Mouse (Mus musculus): ENCODE measurements at regions not wholly inside any gene's neighbourhood (a gene's known extent, or its start where the extent isn't known, plus 50 kb on each side); places are given as distances from the start of the nearest gene placed in this dataset.

GRCm38 (mm10) chr1:137539424-137540116 is 579.3 kb upstream of the Nr5a2 start:
- intact Hi-C loops (cut with DNase I): no loop called here
- DNase-seq (ENCODE audit: low spot score): no peak

GRCm38 (mm10) chr1:137514750-137515149 is 554.5 kb upstream of the Nr5a2 start:
- no peak for DNase-seq (ENCODE audit: low spot score)
- intact Hi-C loops (cut with DNase I): no loop called here

GRCm38 (mm10) chr1:137503704-137504422 is 543.6 kb upstream of the Nr5a2 start:
- intact Hi-C loops (cut with DNase I): no loop called here
- no peak for DNase-seq (ENCODE audit: low spot score)

- DNase-seq (ENCODE audit: low spot score): no peak
- intact Hi-C loops (cut with DNase I): no loop called here
Measured at GRCm38 (mm10) chr1:137488226-137488625, 528.0 kb upstream of the Nr5a2 start.

- intact Hi-C loops (cut with DNase I): no loop called here
- no peak for DNase-seq (ENCODE audit: low spot score)
Measured at GRCm38 (mm10) chr1:137478459-137478858, 518.2 kb upstream of the Nr5a2 start.

- no peak for DNase-seq (ENCODE audit: low spot score)
- intact Hi-C loops (cut with DNase I): no loop called here
Measured at GRCm38 (mm10) chr1:137477239-137477638, 517.0 kb upstream of the Nr5a2 start.

- no peak for DNase-seq (ENCODE audit: low spot score)
- intact Hi-C loops (cut with DNase I): no loop called here
Measured at GRCm38 (mm10) chr1:137474858-137475257, 514.6 kb upstream of the Nr5a2 start.

GRCm38 (mm10) chr1:137473800-137474685 is 513.8 kb upstream of the Nr5a2 start:
- intact Hi-C loops (cut with DNase I): no loop called here
- no peak for DNase-seq (ENCODE audit: low spot score)

- intact Hi-C loops (cut with DNase I): no loop called here
- DNase-seq (ENCODE audit: low spot score): no peak
Measured at GRCm38 (mm10) chr1:137464971-137465370, 504.7 kb upstream of the Nr5a2 start.

- intact Hi-C loops (cut with DNase I): no loop called here
Measured at GRCm38 (mm10) chr1:137461189-137461588, 500.9 kb upstream of the Nr5a2 start.

GRCm38 (mm10) chr1:137453446-137454208 is 493.4 kb upstream of the Nr5a2 start:
- intact Hi-C loops (cut with DNase I): no loop called here
- DNase-seq (ENCODE audit: low spot score): no peak

More at GRCm38 (mm10) chr1:137461189-137461588, 500.9 kb upstream of the Nr5a2 start:
- DNase-seq (ENCODE audit: low spot score): no peak

GRCm38 (mm10) chr1:137452749-137453148 is 492.5 kb upstream of the Nr5a2 start:
- no peak for DNase-seq (ENCODE audit: low spot score)
- intact Hi-C loops (cut with DNase I): no loop called here

GRCm38 (mm10) chr1:137446497-137446896 is 486.2 kb upstream of the Nr5a2 start:
- DNase-seq (ENCODE audit: low spot score): no peak
- intact Hi-C loops (cut with DNase I): no loop called here

GRCm38 (mm10) chr1:137428110-137428509 is 467.9 kb upstream of the Nr5a2 start:
- intact Hi-C loops (cut with DNase I): no loop called here
- DNase-seq (ENCODE audit: low spot score): no peak

GRCm38 (mm10) chr1:137418388-137418787 is 458.1 kb upstream of the Nr5a2 start:
- intact Hi-C loops (cut with DNase I): no loop called here
- DNase-seq (ENCODE audit: low spot score): no peak

GRCm38 (mm10) chr1:137396736-137397135 is 436.5 kb upstream of the Nr5a2 start:
- no peak for DNase-seq (ENCODE audit: low spot score)
- intact Hi-C loops (cut with DNase I): no loop called here

- intact Hi-C loops (cut with DNase I): no loop called here
- no peak for DNase-seq (ENCODE audit: low spot score)
Measured at GRCm38 (mm10) chr1:137387509-137387908, 427.3 kb upstream of the Nr5a2 start.

GRCm38 (mm10) chr1:137378072-137378985 is 418.1 kb upstream of the Nr5a2 start:
- intact Hi-C loops (cut with DNase I): no loop called here
- DNase-seq (ENCODE audit: low spot score): no peak

- no peak for DNase-seq (ENCODE audit: low spot score)
- intact Hi-C loops (cut with DNase I): no loop called here
Measured at GRCm38 (mm10) chr1:137376685-137377084, 416.4 kb upstream of the Nr5a2 start.

Data from heart, postnatal 25 days (tissue).